Mouse (Mus musculus) urinary bladder, postnatal 14 days (tissue): Measurements from ENCODE around the gene Ap4b1.
"Not testable (repeated sequence)": the region's sequence is repeated elsewhere in the genome, so short reads cannot be mapped to it uniquely, and the experiment has no call there.

Experiments used
- DNase-seq: peaks from one replicate; pipeline ENCODE4 v3.0.0; 2021; ENCODE audit warnings: low spot score

The Ap4b1 gene

GRCm38 (mm10) chr3:103801631-103802531, 7.4 kb upstream of the Ap4b1 start:
- DNase-seq: peak; percentile 78

GRCm38 (mm10) chr3:103802861-103803260, 6.5 kb upstream of the Ap4b1 start:
- DNase-seq: no peak

- DNase-seq: no peak
These were observed 3.6 kb upstream of the Ap4b1 start for GRCm38 (mm10) chr3:103805671-103806070.

- DNase-seq: no peak
These were observed 455 bp downstream of the Ap4b1 start for GRCm38 (mm10) chr3:103809799-103810150.

GRCm38 (mm10) chr3:103810967-103811366, 1.6 kb downstream of the Ap4b1 start:
- DNase-seq: no peak

- no peak for DNase-seq
These were observed 18.2 kb downstream of the Ap4b1 start for GRCm38 (mm10) chr3:103827548-103827947.

- no peak for DNase-seq
These were observed 19.7 kb downstream of the Ap4b1 start for GRCm38 (mm10) chr3:103829036-103829435.

GRCm38 (mm10) chr3:103830681-103831080, 21.4 kb downstream of the Ap4b1 start:
- DNase-seq: not testable (repeated sequence)

- DNase-seq: no peak
These were observed 21.8 kb downstream of the Ap4b1 start for GRCm38 (mm10) chr3:103831146-103831545.

- no peak for DNase-seq
These were observed 23.1 kb downstream of the Ap4b1 start, which contains the start of gene Bcl2l15 for GRCm38 (mm10) chr3:103832426-103832825. Bcl2l15 (plus strand) TSS chr3:103832601.

GRCm38 (mm10) chr3:103834001-103834400, 24.7 kb downstream of the Ap4b1 start:
- no peak for DNase-seq

- DNase-seq: no peak
These were observed 26.1 kb downstream of the Ap4b1 start for GRCm38 (mm10) chr3:103835272-103835950.

GRCm38 (mm10) chr3:103835951-103836310, 26.6 kb downstream of the Ap4b1 start:
- no peak for DNase-seq

- no peak for DNase-seq
These were observed 27.1 kb downstream of the Ap4b1 start for GRCm38 (mm10) chr3:103836453-103836852.

GRCm38 (mm10) chr3:103839711-103840110, 30.4 kb downstream of the Ap4b1 start:
- DNase-seq: no peak

- DNase-seq: not testable (repeated sequence)
These were observed 30.9 kb downstream of the Ap4b1 start for GRCm38 (mm10) chr3:103840195-103840594.

- DNase-seq: not testable (repeated sequence)
These were observed 31.6 kb downstream of the Ap4b1 start for GRCm38 (mm10) chr3:103840946-103841345.

- DNase-seq: no peak
These were observed 41.5 kb downstream of the Ap4b1 start for GRCm38 (mm10) chr3:103850644-103851363.

GRCm38 (mm10) chr3:103851481-103851880, 42.2 kb downstream of the Ap4b1 start:
- DNase-seq: no peak

- no peak for DNase-seq
These were observed 42.6 kb downstream of the Ap4b1 start for GRCm38 (mm10) chr3:103851882-103852281.

- peak; percentile 31 for DNase-seq
These were observed 43.4 kb downstream of the Ap4b1 start for GRCm38 (mm10) chr3:103852565-103853299.

- DNase-seq: no peak
These were observed 44.5 kb downstream of the Ap4b1 start for GRCm38 (mm10) chr3:103853804-103854203.
